Mouse (Mus musculus): ENCODE measurements around the gene Amh. TPM values are rescaled to one million over a fixed set of nuclear protein-coding genes. Genes with fewer than 3 reads are reported as not detected.

Gene Amh
- total and polyA plus RNA-seq, 3 experiments, result 0.27 to 1.8 (median 1.6) TPM

GRCm38 (mm10) chr10:80777123-80777522 lies 27.9 kb upstream of the Amh start:
- Histone ChIP-seq H3K36me3 (replicated peaks) (peaks cover 100% of the 10 kb centered on the region), H3K9me3 (replicated peaks) (no peaks in the 10 kb centered on the region), H3K27me3 (ENCODE audit: insufficient read depth, low read length) (no peaks in the 10 kb centered on the region), H3K4me3 (ENCODE audit: low read depth, low read length) (no peak overlapping the region), H3K4me1 (ENCODE audit: insufficient read depth, low read depth, low read length) (peaks cover 16% of the 10 kb centered on the region; the same call in 1 of the 2 replicates)
- no peak for ATAC-seq (ENCODE audit: extremely low read depth, insufficient number of reproducible peaks, low FRiP score, poor library complexity, severe bottlenecking)
- no peak for DNase-seq (ENCODE audit: low spot score)
- TF ChIP-seq TAL1 (conservative IDR thresholded peaks at IDR 0.05; ENCODE audit: low read depth, low read length) (no peak), CTCF (IDR thresholded peaks at IDR 0.05; ENCODE audit: low read depth, low read length) (no peak), GATA2 (IDR thresholded peaks at IDR 0.05; ENCODE audit: borderline replicate concordance, low read depth, low read length) (no peak), POLR2AphosphoS5 (IDR thresholded peaks at IDR 0.05; ENCODE audit: insufficient replicate concordance, low read depth, low read length) (no peak), GATA1 (IDR thresholded peaks at IDR 0.05; ENCODE audit: borderline replicate concordance, low read length) (no peak)

- Histone ChIP-seq H3K4me3 (ENCODE audit: low read depth, low read length) (no peak overlapping the region), H3K27me3 (ENCODE audit: insufficient read depth, low read length) (no peaks in the 10 kb centered on the region), H3K36me3 (replicated peaks) (peaks cover 100% of the 10 kb centered on the region), H3K4me1 (ENCODE audit: insufficient read depth, low read depth, low read length) (peaks cover 12% of the 10 kb centered on the region), H3K9me3 (replicated peaks) (no peaks in the 10 kb centered on the region)
- no peak for TF ChIP-seq GATA2 (IDR thresholded peaks at IDR 0.05; ENCODE audit: borderline replicate concordance, low read depth, low read length)
- TF ChIP-seq GATA1 (IDR thresholded peaks at IDR 0.05; ENCODE audit: borderline replicate concordance, low read length), result no peak
- no peak for TF ChIP-seq POLR2AphosphoS5 (IDR thresholded peaks at IDR 0.05; ENCODE audit: insufficient replicate concordance, low read depth, low read length)
- no peak for TF ChIP-seq TAL1 (conservative IDR thresholded peaks at IDR 0.05; ENCODE audit: low read depth, low read length)
- TF ChIP-seq CTCF (IDR thresholded peaks at IDR 0.05; ENCODE audit: low read depth, low read length), result no peak
- no peak for DNase-seq (ENCODE audit: low spot score)
- no peak for ATAC-seq (ENCODE audit: extremely low read depth, insufficient number of reproducible peaks, low FRiP score, poor library complexity, severe bottlenecking)
Measured at GRCm38 (mm10) chr10:80779565-80779964, 25.5 kb upstream of the Amh start.

- no peak overlapping the region for H3K4me3 ChIP-seq (ENCODE audit: low read depth, low read length)
- H3K4me1 ChIP-seq (ENCODE audit: insufficient read depth, low read depth, low read length), result peaks cover 18% of the 10 kb centered on the region
- DNase-seq (ENCODE audit: low spot score) (no peak), ATAC-seq (ENCODE audit: extremely low read depth, insufficient number of reproducible peaks, low FRiP score, poor library complexity, severe bottlenecking) (no peak)
- no peaks in the 10 kb centered on the region for H3K27me3 ChIP-seq (ENCODE audit: insufficient read depth, low read length)
- TF ChIP-seq CTCF (IDR thresholded peaks at IDR 0.05; ENCODE audit: low read depth, low read length) (no peak), TAL1 (conservative IDR thresholded peaks at IDR 0.05; ENCODE audit: low read depth, low read length) (no peak), GATA1 (IDR thresholded peaks at IDR 0.05; ENCODE audit: borderline replicate concordance, low read length) (no peak), GATA2 (IDR thresholded peaks at IDR 0.05; ENCODE audit: borderline replicate concordance, low read depth, low read length) (no peak), POLR2AphosphoS5 (IDR thresholded peaks at IDR 0.05; ENCODE audit: insufficient replicate concordance, low read depth, low read length) (no peak)
- H3K36me3 ChIP-seq (replicated peaks), result peaks cover 100% of the 10 kb centered on the region
- no peaks in the 10 kb centered on the region for H3K9me3 ChIP-seq (replicated peaks)
Measured at GRCm38 (mm10) chr10:80784302-80784701, 20.7 kb upstream of the Amh start.

DNA sequence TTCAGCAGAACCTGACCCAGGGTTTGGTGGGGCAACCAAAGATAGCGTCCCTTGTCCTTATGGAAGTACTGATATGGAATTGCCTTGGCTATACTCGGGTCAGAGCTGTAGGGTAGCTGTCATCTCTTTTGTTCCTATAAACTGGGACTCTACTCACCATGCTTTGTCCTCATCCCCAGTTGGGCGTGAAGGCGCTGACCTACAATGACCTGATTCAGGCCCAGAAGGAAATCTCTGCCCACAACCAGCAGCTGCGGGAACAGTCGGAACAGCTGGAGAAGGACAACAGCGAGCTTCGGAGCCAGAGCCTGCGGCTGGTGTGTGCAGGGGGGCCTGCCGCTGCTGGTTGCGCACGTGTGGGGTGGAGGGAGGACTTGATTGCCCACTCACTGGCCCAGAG lies 20.2 kb upstream of the Amh start:
- H3K4me3 ChIP-seq (ENCODE audit: low read depth, low read length), result no peak overlapping the region

GRCm38 (mm10) chr10:80785963-80786362 lies 19.1 kb upstream of the Amh start:
- ATAC-seq (ENCODE audit: extremely low read depth, insufficient number of reproducible peaks, low FRiP score, poor library complexity, severe bottlenecking), result no peak
- Histone ChIP-seq H3K27me3 (ENCODE audit: insufficient read depth, low read length) (no peaks in the 10 kb centered on the region), H3K4me1 (ENCODE audit: insufficient read depth, low read depth, low read length) (peaks cover 26% of the 10 kb centered on the region), H3K36me3 (replicated peaks) (peaks cover 99% of the 10 kb centered on the region), H3K9me3 (replicated peaks) (no peaks in the 10 kb centered on the region), H3K4me3 (ENCODE audit: low read depth, low read length) (no peak overlapping the region)
- TF ChIP-seq GATA1 (IDR thresholded peaks at IDR 0.05; ENCODE audit: borderline replicate concordance, low read length) (no peak), TAL1 (conservative IDR thresholded peaks at IDR 0.05; ENCODE audit: low read depth, low read length) (no peak), POLR2AphosphoS5 (IDR thresholded peaks at IDR 0.05; ENCODE audit: insufficient replicate concordance, low read depth, low read length) (no peak), CTCF (IDR thresholded peaks at IDR 0.05; ENCODE audit: low read depth, low read length) (no peak), GATA2 (IDR thresholded peaks at IDR 0.05; ENCODE audit: borderline replicate concordance, low read depth, low read length) (no peak)
- DNase-seq (ENCODE audit: low spot score), result no peak

More for the DNA sequence above, 20.2 kb upstream of the Amh start:
- Histone ChIP-seq H3K36me3 (replicated peaks) (peaks cover 99% of the 10 kb centered on the region), H3K4me1 (ENCODE audit: insufficient read depth, low read depth, low read length) (peaks cover 18% of the 10 kb centered on the region), H3K9me3 (replicated peaks) (no peaks in the 10 kb centered on the region), H3K27me3 (ENCODE audit: insufficient read depth, low read length) (no peaks in the 10 kb centered on the region)
- DNase-seq (ENCODE audit: low spot score) (no peak), ATAC-seq (ENCODE audit: extremely low read depth, insufficient number of reproducible peaks, low FRiP score, poor library complexity, severe bottlenecking) (no peak)
- TF ChIP-seq TAL1 (conservative IDR thresholded peaks at IDR 0.05; ENCODE audit: low read depth, low read length) (no peak), GATA2 (IDR thresholded peaks at IDR 0.05; ENCODE audit: borderline replicate concordance, low read depth, low read length) (no peak), GATA1 (IDR thresholded peaks at IDR 0.05; ENCODE audit: borderline replicate concordance, low read length) (no peak), POLR2AphosphoS5 (IDR thresholded peaks at IDR 0.05; ENCODE audit: insufficient replicate concordance, low read depth, low read length) (no peak), CTCF (IDR thresholded peaks at IDR 0.05; ENCODE audit: low read depth, low read length) (no peak)

- peaks cover 38% of the 10 kb centered on the region for H3K4me1 ChIP-seq (ENCODE audit: insufficient read depth, low read depth, low read length)
- no peak overlapping the region for H3K4me3 ChIP-seq (ENCODE audit: low read depth, low read length)
- H3K27me3 ChIP-seq (ENCODE audit: insufficient read depth, low read length), result no peaks in the 10 kb centered on the region
- ATAC-seq (ENCODE audit: extremely low read depth, insufficient number of reproducible peaks, low FRiP score, poor library complexity, severe bottlenecking) (no peak), DNase-seq (ENCODE audit: low spot score) (no peak)
- H3K36me3 ChIP-seq (replicated peaks), result peaks cover 99% of the 10 kb centered on the region
- no peaks in the 10 kb centered on the region for H3K9me3 ChIP-seq (replicated peaks)
- no peak for TF ChIP-seq TAL1 (conservative IDR thresholded peaks at IDR 0.05; ENCODE audit: low read depth, low read length)
- TF ChIP-seq CTCF (IDR thresholded peaks at IDR 0.05; ENCODE audit: low read depth, low read length), result no peak
- TF ChIP-seq GATA1 (IDR thresholded peaks at IDR 0.05; ENCODE audit: borderline replicate concordance, low read length), result no peak
- TF ChIP-seq POLR2AphosphoS5 (IDR thresholded peaks at IDR 0.05; ENCODE audit: insufficient replicate concordance, low read depth, low read length), result no peak
- TF ChIP-seq GATA2 (IDR thresholded peaks at IDR 0.05; ENCODE audit: borderline replicate concordance, low read depth, low read length), result no peak
Measured at GRCm38 (mm10) chr10:80787517-80787916, 17.5 kb upstream of the Amh start.
